Mouse (Mus musculus) liver, postnatal 0 days (tissue): Measurements from ENCODE around the gene Clmp. TPM values are rescaled to one million over a fixed set of nuclear protein-coding genes. Genes with fewer than 3 reads are reported as not detected.
A peak's percentile ranks its signal among the peaks of the same experiment; 100 is the strongest.

Source experiments
- ATAC-seq: fragments of 200-750 bp; cut with Nextera tagmentation; 2 replicates; pipeline ENCODE4 v1.8.0; 2017; ENCODE audit warnings: mild to moderate bottlenecking, moderate library complexity
- DNase-seq: peaks from one replicate; pipeline ENCODE4 v3.0.0-alpha.2; 2016
- H3K27ac ChIP-seq: fragments of 300-500 bp; sonication (generic); 2 replicates; pipeline ENCODE4 v1.5.1; 2014; ENCODE audit warnings: antibody characterized with exemption, moderate library complexity, mild to moderate bottlenecking, low read depth
- H3K27me3 ChIP-seq: fragments of 300-500 bp; sonication (generic); 2 replicates; pipeline ENCODE4 v1.6.1; 2014; ENCODE audit warnings: low read length, control low read depth, mixed read lengths; ENCODE audit not compliant: insufficient read depth
- H3K36me3 ChIP-seq: fragments of 300-500 bp; sonication (generic); replicated peaks from 2 replicates; pipeline ENCODE4 v1.6.1; 2014; ENCODE audit warnings: mild to moderate bottlenecking, control low read depth, low read length, moderate library complexity, mixed read lengths; ENCODE audit not compliant: insufficient read depth
- H3K4me1 ChIP-seq: fragments of 300-500 bp; sonication (generic); 2 replicates; pipeline ENCODE4 v1.6.1; 2014; ENCODE audit warnings: antibody characterized with exemption, mild to moderate bottlenecking, control low read depth; ENCODE audit not compliant: insufficient read depth
- H3K4me2 ChIP-seq: fragments of 300-500 bp; sonication (generic); 2 replicates; pipeline ENCODE4 v1.6.1; 2014; ENCODE audit warnings: low read depth, mild to moderate bottlenecking, low read length, moderate library complexity, mixed read lengths
- H3K4me3 ChIP-seq: fragments of 300-500 bp; sonication (generic); 2 replicates; pipeline ENCODE4 v1.5.1; 2014; ENCODE audit warnings: low read depth, low read length
- H3K9ac ChIP-seq: fragments of 300-500 bp; sonication (generic); replicated peaks from 2 replicates; pipeline ENCODE4 v1.6.1; 2014; ENCODE audit warnings: mild to moderate bottlenecking, moderate library complexity
- H3K9me3 ChIP-seq: fragments of 300-500 bp; sonication (generic); 2 replicates; pipeline ENCODE4 v1.6.1; 2016; ENCODE audit warnings: mild to moderate bottlenecking, control low read depth, low read length, mixed read lengths
- CTCF ChIP-seq: sonication (generic); IDR thresholded peaks from 2 replicates; pipeline ENCODE4 v1.5.1; 2016; ENCODE audit warnings: antibody characterized with exemption, low read depth
- EP300 ChIP-seq: IDR thresholded peaks from 2 replicates; pipeline ENCODE4 v1.6.1; 2016; ENCODE audit warnings: antibody characterized with exemption, low read depth, mild to moderate bottlenecking
- WGBS: fragments of 180-500 bp; shearing (Covaris S2); extraction: QIAGEN DNeasy Blood & Tissue Kit; methylation state at CpG from one replicate; pipeline ENCODE4 v1.1.7; 2014; ENCODE audit not compliant: insufficient replicate concordance; 5-methylcytosine and 5-hydroxymethylcytosine counted together
- polyA plus RNA-seq: library from polyadenylated mRNA; unstranded; fragments of >200 nt; fragmentation: Nextera tagmentation; extraction: Ambion mirVana; gene quantifications from 2 replicates; pipeline ENCODE4 v1.2.1, GENCODE M21; 2015

The Clmp gene
- polyA plus RNA-seq, 1 experiment from 2014 or later, result 1.8 TPM

DNA sequence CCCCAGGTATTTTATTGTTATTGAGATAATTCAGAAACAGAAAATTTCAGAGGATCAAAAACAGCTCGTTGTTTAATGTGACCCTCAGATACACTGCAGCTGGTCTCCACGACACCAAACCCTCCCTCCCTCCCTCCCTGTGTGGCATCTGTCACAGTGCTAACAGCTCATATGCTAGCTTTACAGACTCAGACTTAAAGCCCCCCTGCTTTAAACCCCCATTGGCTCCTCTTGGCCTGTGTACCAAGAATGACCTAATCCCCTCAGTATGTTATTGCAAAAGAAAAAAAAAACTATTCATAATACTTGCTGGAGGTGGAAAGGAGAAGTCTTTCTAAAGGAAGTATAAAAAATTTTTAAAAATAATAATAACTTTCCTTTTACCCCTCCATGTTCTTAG, 46.5 kb downstream of the Clmp start:
- no peak for TF ChIP-seq EP300
- Histone ChIP-seq H3K36me3 (no peaks in the 10 kb centered on the region), H3K9me3 (no peaks in the 10 kb centered on the region), H3K4me3 (no peak overlapping the region), H3K27ac (no peak overlapping the region), H3K4me2 (no peak overlapping the region), H3K4me1 (peaks cover 8% of the 10 kb centered on the region; the same call in 1 of the 2 replicates), H3K9ac (no peak overlapping the region), H3K27me3 (no peaks in the 10 kb centered on the region)
- DNase-seq (no peak), ATAC-seq (no peak)
- 57% methylated on average over 2 of the region's 2 CpGs for WGBS

- WGBS, result 77% methylated on average over 6 of the region's 6 CpGs
- TF ChIP-seq CTCF, result no peak
- no peak for TF ChIP-seq EP300
- no peak for DNase-seq
Observed at GRCm38 (mm10) chr9:40737117-40737516, 51.4 kb downstream of the Clmp start.

GRCm38 (mm10) chr9:40743525-40744034, 57.8 kb downstream of the Clmp start:
- no peak for TF ChIP-seq CTCF
- TF ChIP-seq EP300, result no peak
- H3K4me2 ChIP-seq, result peak overlapping the region; percentile 43
- ATAC-seq (no peak), DNase-seq (no peak)
- H3K27me3 ChIP-seq, result no peaks in the 10 kb centered on the region
- peaks cover 9% of the 10 kb centered on the region for H3K4me1 ChIP-seq
- peak overlapping the region; percentile 47 for H3K9ac ChIP-seq
- H3K27ac ChIP-seq, result peak overlapping the region; percentile 44; the same call in 1 of the 2 replicates
- no peaks in the 10 kb centered on the region for H3K36me3 ChIP-seq
- H3K9me3 ChIP-seq, result no peaks in the 10 kb centered on the region
- H3K4me3 ChIP-seq, result no peak overlapping the region
- 34% methylated on average over 7 of the region's 7 CpGs for WGBS

More at GRCm38 (mm10) chr9:40737117-40737516, 51.4 kb downstream of the Clmp start:
- no peaks in the 10 kb centered on the region for H3K9me3 ChIP-seq
- H3K4me3 ChIP-seq, result no peak overlapping the region
- H3K27ac ChIP-seq, result no peak overlapping the region
- H3K4me1 ChIP-seq, result no peaks in the 10 kb centered on the region
- no peaks in the 10 kb centered on the region for H3K36me3 ChIP-seq
- no peak overlapping the region for H3K9ac ChIP-seq
- H3K4me2 ChIP-seq, result no peak overlapping the region
- no peaks in the 10 kb centered on the region for H3K27me3 ChIP-seq
- no peak for ATAC-seq

DNA sequence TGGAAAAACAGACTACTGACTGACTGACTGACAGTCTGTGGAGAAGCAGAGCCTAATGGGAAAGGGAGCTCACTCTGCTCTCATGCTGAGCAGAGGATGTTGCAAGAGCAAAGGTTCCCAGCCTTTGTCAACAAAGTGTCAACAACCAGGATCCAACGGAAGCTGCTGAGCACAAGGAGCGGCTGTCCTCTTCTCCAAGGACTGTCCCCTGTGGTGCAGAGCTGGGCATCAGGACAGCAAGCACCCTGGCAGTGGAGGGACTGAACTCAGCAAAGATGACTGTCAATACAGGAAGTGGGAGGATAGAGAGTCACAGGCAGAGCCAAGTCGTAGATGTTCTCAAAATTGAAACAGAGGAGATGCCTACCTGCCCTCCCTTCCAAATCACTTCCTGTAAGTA, 58.5 kb downstream of the Clmp start:
- H3K27ac ChIP-seq, result peak overlapping the region; percentile 44; the same call in 1 of the 2 replicates
- H3K4me3 ChIP-seq, result no peak overlapping the region
- peak overlapping the region; percentile 43 for H3K4me2 ChIP-seq
- WGBS, result 20% methylated on average over 3 of the region's 3 CpGs
- TF ChIP-seq CTCF (no peak), EP300 (no peak)
- no peaks in the 10 kb centered on the region for H3K9me3 ChIP-seq
- ATAC-seq (peak; percentile 69), DNase-seq (peak; percentile 36)
- no peak overlapping the region for H3K9ac ChIP-seq
- H3K27me3 ChIP-seq, result no peaks in the 10 kb centered on the region
- no peaks in the 10 kb centered on the region for H3K36me3 ChIP-seq
- peaks cover 9% of the 10 kb centered on the region for H3K4me1 ChIP-seq

- H3K4me1 ChIP-seq, result peaks cover 9% of the 10 kb centered on the region
- 68% methylated on average over 9 of the region's 9 CpGs for WGBS
- no peaks in the 10 kb centered on the region for H3K9me3 ChIP-seq
- no peak overlapping the region for H3K27ac ChIP-seq
- H3K4me3 ChIP-seq, result no peak overlapping the region
- H3K4me2 ChIP-seq, result no peak overlapping the region
- H3K27me3 ChIP-seq, result no peaks in the 10 kb centered on the region
- no peaks in the 10 kb centered on the region for H3K36me3 ChIP-seq
- TF ChIP-seq EP300 (no peak), CTCF (no peak)
- DNase-seq (no peak), ATAC-seq (no peak)
- no peak overlapping the region for H3K9ac ChIP-seq
Observed at GRCm38 (mm10) chr9:40746796-40747195, 61.0 kb downstream of the Clmp start.

- H3K27ac ChIP-seq, result no peak overlapping the region
- H3K4me1 ChIP-seq, result peaks cover 9% of the 10 kb centered on the region
- H3K9me3 ChIP-seq, result no peaks in the 10 kb centered on the region
- TF ChIP-seq EP300 (no peak), CTCF (no peak)
- H3K9ac ChIP-seq, result no peak overlapping the region
- H3K27me3 ChIP-seq, result no peaks in the 10 kb centered on the region
- ATAC-seq (no peak), DNase-seq (no peak)
- no peak overlapping the region for H3K4me3 ChIP-seq
- no peak overlapping the region for H3K4me2 ChIP-seq
- H3K36me3 ChIP-seq, result no peaks in the 10 kb centered on the region
- 77% methylated on average over 9 of the region's 9 CpGs for WGBS
Observed at GRCm38 (mm10) chr9:40747249-40747648, 61.5 kb downstream of the Clmp start.
